Mouse (Mus musculus) myocyte (in vitro differentiated cells): Measurements from ENCODE around the gene Yipf3.

Source experiments
- CEBPB ChIP-seq: IDR thresholded peaks from 2 replicates; pipeline ENCODE4 v1.6.1; 2011; ENCODE audit warnings: mild to moderate bottlenecking, moderate library complexity; ENCODE audit not compliant: poor library complexity, insufficient read depth, severe bottlenecking
- E2F4 ChIP-seq: IDR thresholded peaks from one replicate; pipeline ENCODE4 v1.6.1; 2011; ENCODE audit warnings: mild to moderate bottlenecking, control low read depth, moderate library complexity; ENCODE audit not compliant: insufficient read depth
- MAX ChIP-seq: IDR thresholded peaks from one replicate; pipeline ENCODE4 v1.6.1; 2011; ENCODE audit warnings: low read depth, mild to moderate bottlenecking, control low read depth
- MYOD1 ChIP-seq, 3 experiments: IDR thresholded peaks; one replicate each; pipeline ENCODE4 v1.6.1; 2011; ENCODE audit warnings: control low read depth in 2 of 3, low read depth in 2 of 3, mild to moderate bottlenecking in 2 of 3, moderate library complexity in 1 of 3; ENCODE audit not compliant: insufficient read length in 2 of 3, control insufficient read depth in 1 of 3
- MYOG ChIP-seq, 3 experiments: IDR thresholded peaks; one replicate each; pipeline ENCODE4 v1.6.1; 2011; ENCODE audit warnings: control low read depth in 2 of 3, low read depth in 2 of 3, mild to moderate bottlenecking in 2 of 3; ENCODE audit not compliant: insufficient read length in 2 of 3, control insufficient read depth in 1 of 3, insufficient read depth in 1 of 3
- POLR2A ChIP-seq: IDR thresholded peaks from one replicate; pipeline ENCODE4 v1.6.1; 2011; ENCODE audit warnings: low read depth, mild to moderate bottlenecking, control low read depth, moderate library complexity; ENCODE audit not compliant: insufficient read length
- POLR2AphosphoS2 ChIP-seq: IDR thresholded peaks from one replicate; pipeline ENCODE4 v1.6.1; 2011; ENCODE audit warnings: low read depth, control low read depth; ENCODE audit not compliant: insufficient read length
- SRF ChIP-seq: IDR thresholded peaks from one replicate; pipeline ENCODE4 v1.6.1; 2011; ENCODE audit warnings: low read depth; ENCODE audit not compliant: control insufficient read depth, insufficient read length
- TCF12 ChIP-seq: IDR thresholded peaks from one replicate; pipeline ENCODE4 v1.6.1; 2011; ENCODE audit warnings: mild to moderate bottlenecking, control low read depth; ENCODE audit not compliant: poor library complexity, insufficient read depth, severe bottlenecking
- TCF3 ChIP-seq: IDR thresholded peaks from one replicate; pipeline ENCODE4 v1.6.1; 2011; ENCODE audit warnings: low read depth, control low read depth; ENCODE audit not compliant: insufficient read length
- USF1 ChIP-seq: IDR thresholded peaks from one replicate; pipeline ENCODE4 v1.6.1; 2011; ENCODE audit warnings: low read depth, mild to moderate bottlenecking, control low read depth, moderate library complexity

GRCm38 (mm10) chr17:46248189-46248522, 276 bp downstream of the Yipf3 start:
- TF ChIP-seq CEBPB (no peak), POLR2A (no peak), TCF12 (no peak), MYOG (IDR thresholded peaks at IDR 0.05; ENCODE audit: control insufficient read depth in 1 of 3, insufficient read depth in 1 of 3, insufficient read length in 2 of 3, low read depth in 2 of 3) (no peak), MAX (no peak), USF1 (no peak), E2F4 (no peak), TCF3 (no peak), MYOD1 (IDR thresholded peaks at IDR 0.05; ENCODE audit: control insufficient read depth in 1 of 3, insufficient read length in 2 of 3, low read depth in 2 of 3) (no peak), POLR2AphosphoS2 (no peak), SRF (no peak)
